Mouse (Mus musculus) mouse trophoblast stem cell (cell line): Measurements from ENCODE around the gene Gnao1.

ENCODE experiments used
- in situ Hi-C, 2 experiments: fragments of 300-500 bp; cut with MseI, MboI; formaldehyde crosslinking; loops; 2 replicates in 1 of 2; 3 replicates in 1 of 2; pipeline ENCODE4 v1.15.1; 2025

Gnao1 gene

GRCm38 (mm10) chr8:93940542-93941423, 131.0 kb downstream of the Gnao1 start:
- in situ Hi-C loops: no loop called here

- in situ Hi-C loops: no loop called here
These were observed 131.9 kb downstream of the Gnao1 start for GRCm38 (mm10) chr8:93941636-93942054.

- in situ Hi-C loops: no loop called here
These were observed 136.0 kb downstream of the Gnao1 start for GRCm38 (mm10) chr8:93945781-93946180.

- in situ Hi-C loops: no loop called here
These were observed 136.6 kb downstream of the Gnao1 start for GRCm38 (mm10) chr8:93946397-93946796.

GRCm38 (mm10) chr8:93950133-93950532, 140.4 kb downstream of the Gnao1 start:
- in situ Hi-C loops: no loop called here

- in situ Hi-C loops: no loop called here
These were observed 142.7 kb downstream of the Gnao1 start for GRCm38 (mm10) chr8:93952511-93952910.

- in situ Hi-C loops: no loop called here
These were observed 148.6 kb downstream of the Gnao1 start for GRCm38 (mm10) chr8:93958402-93958801.

GRCm38 (mm10) chr8:93960909-93961308, 151.1 kb downstream of the Gnao1 start:
- in situ Hi-C loops: no loop called here

- in situ Hi-C loops: no loop called here
These were observed 158.5 kb downstream of the Gnao1 start for GRCm38 (mm10) chr8:93968293-93968692.

- in situ Hi-C loops: no loop called here
These were observed 160.0 kb downstream of the Gnao1 start for GRCm38 (mm10) chr8:93969626-93970340.

GRCm38 (mm10) chr8:93971451-93971850, 161.7 kb downstream of the Gnao1 start:
- in situ Hi-C loops: no loop called here

GRCm38 (mm10) chr8:93972211-93972610, 162.4 kb downstream of the Gnao1 start:
- in situ Hi-C loops: no loop called here

- in situ Hi-C loops: no loop called here
These were observed 163.4 kb downstream of the Gnao1 start for GRCm38 (mm10) chr8:93972971-93973734.

GRCm38 (mm10) chr8:93973831-93974375, 164.1 kb downstream of the Gnao1 start:
- in situ Hi-C loops: no loop called here

- in situ Hi-C loops: no loop called here
These were observed 164.9 kb downstream of the Gnao1 start for GRCm38 (mm10) chr8:93974602-93975186.

- in situ Hi-C loops: no loop called here
These were observed 165.6 kb downstream of the Gnao1 start for GRCm38 (mm10) chr8:93975358-93975757.

GRCm38 (mm10) chr8:93976446-93977211, 166.9 kb downstream of the Gnao1 start:
- in situ Hi-C loops: no loop called here

GRCm38 (mm10) chr8:93980141-93980540, 170.4 kb downstream of the Gnao1 start:
- in situ Hi-C loops: no loop called here

- in situ Hi-C loops: no loop called here
These were observed 172.0 kb downstream of the Gnao1 start for GRCm38 (mm10) chr8:93981679-93982215.

- in situ Hi-C loops: no loop called here
These were observed 174.1 kb downstream of the Gnao1 start for GRCm38 (mm10) chr8:93983827-93984226.
